Mouse (Mus musculus) Patski (cell line): ENCODE data around the gene Tmem204. TPM values are rescaled to one million over a fixed set of nuclear protein-coding genes. Genes with fewer than 3 reads are reported as not detected.

Experiments
- ATAC-seq: fragments of 100-300 bp; one replicate; pipeline ENCODE4 v1.8.0; 2021
- CTCF ChIA-PET: fragments of 350-600 bp; sonication (Branson Sonifier 250); formaldehyde crosslinking; loops from one replicate; lab custom pipeline; 2022; ENCODE audit warnings: inconsistent platforms; lab: Charles Lee
- POLR2A ChIA-PET: fragments of 350-600 bp; sonication (Branson Sonifier 250); formaldehyde crosslinking; loops from one replicate; lab custom pipeline; 2022; ENCODE audit warnings: antibody characterized with exemption, inconsistent platforms; lab: Charles Lee
- DNase-seq: peaks from one replicate; pipeline ENCODE4 v3.0.0-alpha.2; 2011; ENCODE audit warnings: low read depth, low spot score
- H3K27me3 ChIP-seq: fragments of 371-371 bp; one replicate; pipeline ENCODE4 v1.5.1; 2021
- CTCF ChIP-seq: fragments of 100-300 bp; IDR thresholded peaks from one replicate; pipeline ENCODE4 v1.5.1; 2021
- in situ Hi-C: fragments of 300-500 bp; cut with MboI; formaldehyde crosslinking; loops from 3 replicates; pipeline ENCODE4 v1.11.1; 2018; ENCODE audit warnings: low pct_unique_long_range_greater_than_20kb, mixed read lengths
- polyA plus RNA-seq: library from polyadenylated mRNA; unstranded; gene quantifications from one replicate; pipeline ENCODE4 v1.2.3, GENCODE M21; 2021

The Tmem204 gene
- polyA plus RNA-seq, 1 experiment from 2014 or later, result 0.14 TPM

DNA sequence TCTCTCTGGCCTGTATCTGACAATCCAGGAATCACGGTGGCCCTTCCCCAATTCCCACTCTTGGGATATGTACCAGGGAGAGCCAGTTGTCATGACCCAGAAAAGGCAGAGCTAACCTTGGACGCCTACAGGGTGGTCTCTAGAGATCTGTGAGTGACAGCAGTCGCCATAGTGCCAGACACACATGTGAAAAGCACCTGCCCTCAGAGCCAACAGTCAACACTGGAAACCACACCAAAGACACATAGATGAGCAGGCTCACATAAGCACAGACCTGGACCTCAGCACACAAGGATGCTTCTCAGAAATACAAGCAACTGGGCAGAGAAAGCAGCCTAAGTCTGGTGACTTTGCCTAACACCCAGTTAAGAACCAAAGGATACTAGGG is 29.0 kb upstream of the Tmem204 start:
- no peak for TF ChIP-seq CTCF
- no peaks in the 10 kb centered on the region for H3K27me3 ChIP-seq
- CTCF ChIA-PET, result interaction anchor here (1.3 to 1.4 kb wide), 2 partner anchors 8 to 10 kb away, joined by 3 read pairs; no protein-coding TSS in a partner anchor
- POLR2A ChIA-PET, result no interaction called here
- in situ Hi-C loops, result no loop called here
- DNase-seq, result no peak
- no peak for ATAC-seq

- H3K27me3 ChIP-seq, result no peaks in the 10 kb centered on the region
- DNase-seq (no peak), ATAC-seq (no peak)
- ChIA-PET POLR2A (no interaction called here), CTCF (interaction anchor here (1.3 to 1.4 kb wide), 2 partner anchors 8 to 10 kb away, joined by 3 read pairs; no protein-coding TSS in a partner anchor)
- in situ Hi-C loops, result no loop called here
- TF ChIP-seq CTCF, result no peak
Observed at GRCm38 (mm10) chr17:25111739-25112422, 28.5 kb upstream of the Tmem204 start.

GRCm38 (mm10) chr17:25111220-25111619 is 27.8 kb upstream of the Tmem204 start:
- POLR2A ChIA-PET, result no interaction called here
- DNase-seq (no peak), ATAC-seq (no peak)
- CTCF ChIA-PET, result interaction anchor here (1.3 kb wide), 1 partner anchor 9 kb away, joined by 3 read pairs; no protein-coding TSS in a partner anchor
- in situ Hi-C loops, result no loop called here
- TF ChIP-seq CTCF, result no peak
- no peaks in the 10 kb centered on the region for H3K27me3 ChIP-seq

DNA sequence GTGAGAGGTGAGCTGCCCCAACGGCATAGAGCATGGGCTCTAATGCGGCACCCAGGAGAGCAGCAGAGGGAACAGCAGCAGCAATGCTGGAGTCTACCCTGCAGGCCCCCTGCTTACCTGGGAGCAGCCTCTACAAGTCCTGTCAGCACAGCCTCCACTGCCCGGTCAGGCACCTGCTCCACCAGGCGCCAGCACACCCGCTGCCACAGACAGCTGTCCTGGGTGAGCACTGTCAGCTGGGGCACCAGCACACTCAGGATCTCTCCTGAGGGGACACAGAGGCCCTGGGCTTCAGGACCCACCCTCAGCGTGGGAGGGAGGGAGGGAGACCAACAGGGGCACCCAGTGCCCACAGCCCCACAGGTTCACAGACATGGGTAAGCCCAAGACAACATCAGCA is 27.2 kb upstream of the Tmem204 start:
- no peaks in the 10 kb centered on the region for H3K27me3 ChIP-seq
- ATAC-seq (no peak), DNase-seq (no peak)
- TF ChIP-seq CTCF, result no peak
- in situ Hi-C loops, result no loop called here
- CTCF ChIA-PET, result no interaction called here
- POLR2A ChIA-PET, result interaction anchor here (0.6 kb wide), 1 partner anchor 1435 kb away, joined by 3 read pairs; no protein-coding TSS in a partner anchor

DNA sequence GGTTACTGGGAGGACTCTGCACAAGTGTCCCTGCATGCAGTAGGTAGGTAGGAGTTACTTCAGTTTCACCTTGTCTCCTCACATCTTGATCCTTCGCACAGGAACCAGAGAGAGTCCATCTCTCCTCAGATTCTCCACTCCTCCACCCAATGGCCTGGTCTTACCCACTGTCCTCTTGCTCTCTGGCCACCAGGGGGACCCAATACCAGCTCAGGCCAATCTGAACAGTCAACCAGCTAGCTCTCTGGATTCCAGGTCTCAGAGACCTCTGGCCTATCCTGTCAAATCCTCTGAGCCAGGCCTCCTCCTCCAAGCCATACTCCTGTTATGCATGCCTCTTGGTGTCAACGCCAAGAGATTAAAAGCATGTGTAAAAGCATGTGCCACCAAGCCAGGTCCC is 26.2 kb upstream of the Tmem204 start:
- no peaks in the 10 kb centered on the region for H3K27me3 ChIP-seq
- CTCF ChIA-PET, result no interaction called here
- DNase-seq (no peak), ATAC-seq (no peak)
- no peak for TF ChIP-seq CTCF
- POLR2A ChIA-PET, result no interaction called here
- in situ Hi-C loops, result no loop called here

DNA sequence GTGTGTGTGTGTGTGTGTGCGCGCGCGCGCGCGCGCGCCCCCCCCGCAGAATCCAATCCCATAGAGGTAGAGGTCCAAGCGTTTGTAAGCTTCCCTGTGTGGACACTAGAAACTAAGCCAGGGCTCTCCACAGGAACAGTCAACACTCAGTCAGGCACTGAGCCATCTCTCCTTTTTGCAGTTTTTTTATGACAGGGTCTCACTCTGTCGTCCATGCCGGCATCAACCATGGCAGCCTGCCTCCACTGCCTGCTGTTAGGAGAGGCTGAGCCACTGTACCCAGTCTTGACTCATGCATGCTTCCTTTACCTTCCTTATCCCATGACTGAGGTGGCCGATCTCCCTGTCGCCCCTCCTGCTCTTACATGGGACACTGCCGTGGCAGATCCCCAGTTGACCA is 24.4 kb upstream of the Tmem204 start:
- ChIA-PET POLR2A (no interaction called here), CTCF (no interaction called here)
- H3K27me3 ChIP-seq, result no peaks in the 10 kb centered on the region
- ATAC-seq, result no peak
- in situ Hi-C loops, result no loop called here
- TF ChIP-seq CTCF, result no peak
- no peak for DNase-seq

DNA sequence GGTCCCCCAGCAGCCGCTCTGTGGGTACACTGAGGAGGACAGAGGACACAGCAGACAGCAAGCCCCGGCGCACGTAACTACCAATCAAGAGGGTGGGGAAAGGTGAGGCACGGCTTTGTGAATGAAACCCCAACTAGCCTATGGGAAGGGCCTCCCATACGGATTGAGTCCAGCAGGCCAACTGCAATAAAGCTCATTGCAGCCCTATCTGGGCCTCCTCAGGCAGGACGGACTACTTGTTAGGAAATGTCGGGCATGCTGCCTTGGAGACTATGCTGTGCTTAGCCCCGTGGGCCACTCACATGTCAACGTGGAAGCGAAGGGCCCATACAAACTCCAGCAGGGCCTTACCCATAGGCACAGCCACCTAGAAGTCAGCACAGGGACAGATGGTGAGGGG is 17.9 kb upstream of the Tmem204 start:
- CTCF ChIA-PET, result no interaction called here
- no peak for TF ChIP-seq CTCF
- in situ Hi-C loops, result no loop called here
- POLR2A ChIA-PET, result interaction anchor here (1.0 kb wide), 1 partner anchor 11 kb away, joined by 3 read pairs; no protein-coding TSS in a partner anchor
- no peaks in the 10 kb centered on the region for H3K27me3 ChIP-seq
- DNase-seq (no peak), ATAC-seq (no peak)

GRCm38 (mm10) chr17:25100052-25100451 is 16.7 kb upstream of the Tmem204 start:
- no peak for TF ChIP-seq CTCF
- ATAC-seq (no peak), DNase-seq (no peak)
- CTCF ChIA-PET, result no interaction called here
- POLR2A ChIA-PET, result no interaction called here
- in situ Hi-C loops, result no loop called here
- no peaks in the 10 kb centered on the region for H3K27me3 ChIP-seq

- H3K27me3 ChIP-seq, result no peaks in the 10 kb centered on the region
- ATAC-seq (no peak), DNase-seq (no peak)
- ChIA-PET POLR2A (interaction anchor here (0.6 to 1.0 kb wide), 2 partner anchors 11 to 200 kb away, joined by 3 read pairs; no protein-coding TSS in a partner anchor), CTCF (interaction anchor here (1.7 kb wide), 1 partner anchor 19 kb away, joined by 4 read pairs; no protein-coding TSS in a partner anchor)
- no peak for TF ChIP-seq CTCF
- in situ Hi-C loops, result no loop called here
Observed at GRCm38 (mm10) chr17:25096221-25096620, 12.8 kb upstream of the Tmem204 start.

- no peak for TF ChIP-seq CTCF
- H3K27me3 ChIP-seq, result no peaks in the 10 kb centered on the region
- CTCF ChIA-PET, result no interaction called here
- ATAC-seq (no peak), DNase-seq (no peak)
- POLR2A ChIA-PET, result interaction anchor here (1.2 kb wide), 1 partner anchor 11 kb away, joined by 3 read pairs; no protein-coding TSS in a partner anchor
- in situ Hi-C loops, result no loop called here
Observed at GRCm38 (mm10) chr17:25090450-25090849, 7.1 kb upstream of the Tmem204 start.

- ChIA-PET POLR2A (no interaction called here), CTCF (no interaction called here)
- H3K27me3 ChIP-seq, result no peaks in the 10 kb centered on the region
- DNase-seq, result no peak
- in situ Hi-C loops, result no loop called here
- ATAC-seq, result no peak
- TF ChIP-seq CTCF, result no peak
Observed at GRCm38 (mm10) chr17:25089158-25089557, 5.8 kb upstream of the Tmem204 start.
